Mouse (Mus musculus) erythroblast, embryonic 14.5 days (primary cell): Measurements from ENCODE around the gene Aldh5a1. TPM values are rescaled to one million over a fixed set of nuclear protein-coding genes. Genes with fewer than 3 reads are reported as not detected.

Experiments
- H3K27me3 ChIP-seq: 2 replicates; pipeline ENCODE4 v1.6.1; 2012; ENCODE audit warnings: inconsistent platforms; ENCODE audit not compliant: control insufficient read depth
- H3K36me3 ChIP-seq: 2 replicates; pipeline ENCODE4 v1.6.1; 2012; ENCODE audit warnings: mild to moderate bottlenecking, inconsistent platforms; ENCODE audit not compliant: control insufficient read depth
- H3K4me1 ChIP-seq: 2 replicates; pipeline ENCODE4 v1.6.1; 2012; ENCODE audit warnings: inconsistent platforms; ENCODE audit not compliant: control insufficient read depth
- H3K4me3 ChIP-seq: replicated peaks from 2 replicates; pipeline ENCODE3; 2012; ENCODE audit warnings: moderate library complexity, mild to moderate bottlenecking, inconsistent platforms
- H3K9me3 ChIP-seq: 2 replicates; pipeline ENCODE4 v1.6.1; 2012; ENCODE audit warnings: low read length, inconsistent platforms, mixed read lengths; ENCODE audit not compliant: control insufficient read depth
- GATA1 ChIP-seq: IDR thresholded peaks from 2 replicates; pipeline ENCODE4 v1.6.1; 2012; ENCODE audit warnings: low read length, inconsistent platforms, mixed read lengths
- TAL1 ChIP-seq: IDR thresholded peaks from 3 replicates; pipeline ENCODE4 v1.6.1; 2012; ENCODE audit warnings: low read length, inconsistent platforms, mixed read lengths
- polyA plus RNA-seq: library from polyadenylated mRNA; stranded (reverse); fragments of >175 nt; gene quantifications from 2 replicates; pipeline ENCODE4 v1.2.3, GENCODE M21; 2012

Aldh5a1 gene
- polyA plus RNA-seq, 1 experiment = not detected

DNA sequence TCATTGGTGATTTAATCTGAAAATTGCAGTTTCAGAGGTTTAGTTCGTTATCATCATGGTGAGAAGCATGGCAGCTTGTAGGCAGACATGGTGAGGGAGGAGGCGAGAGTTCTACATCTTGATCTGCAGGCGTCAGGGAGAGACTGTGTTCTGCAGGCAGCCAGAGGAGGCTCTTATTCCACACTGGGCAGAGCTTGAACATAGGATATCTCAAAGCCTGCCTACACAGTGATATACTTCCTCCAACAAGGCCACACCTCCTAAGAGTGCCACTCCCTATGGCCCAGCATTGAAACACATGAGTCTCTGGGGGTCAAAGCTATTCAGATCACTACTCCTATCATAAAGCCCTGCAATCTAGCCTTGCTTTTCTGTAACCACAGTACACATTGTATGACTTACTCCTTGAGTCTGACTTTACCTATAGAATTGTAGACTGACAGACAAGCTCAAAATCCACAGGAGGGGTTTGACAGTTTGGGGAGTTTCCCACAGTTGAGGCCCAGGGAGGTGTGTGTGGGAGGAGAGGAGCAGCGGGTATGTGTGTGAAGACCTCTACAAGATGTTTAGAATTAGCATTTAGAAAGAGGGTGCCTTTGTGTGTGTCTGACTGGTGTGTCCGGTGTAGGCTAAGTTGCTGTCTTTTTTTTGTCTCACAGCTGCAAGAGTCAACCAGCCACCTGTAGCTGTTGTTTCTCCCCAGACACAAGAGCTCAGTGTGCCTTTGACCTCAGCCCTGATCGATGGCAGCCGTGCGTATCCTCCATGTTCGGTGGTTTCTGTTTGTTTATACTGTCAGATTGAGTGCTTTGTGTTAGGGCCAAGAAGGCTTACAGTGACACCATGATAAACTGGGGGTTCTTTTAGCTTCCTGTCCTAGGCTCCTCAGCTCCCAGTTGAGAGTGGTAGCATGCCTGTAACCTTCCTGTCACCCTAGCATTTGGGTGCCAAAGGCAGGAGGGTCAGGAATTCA is 70.7 kb downstream of the Aldh5a1 start:
- Histone ChIP-seq H3K36me3 (no peaks in the 10 kb centered on the region), H3K27me3 (no peaks in the 10 kb centered on the region), H3K4me3 (no peak overlapping the region), H3K4me1 (peaks cover 2% of the 10 kb centered on the region), H3K9me3 (no peaks in the 10 kb centered on the region)
- TF ChIP-seq GATA1 (no peak), TAL1 (no peak)

DNA sequence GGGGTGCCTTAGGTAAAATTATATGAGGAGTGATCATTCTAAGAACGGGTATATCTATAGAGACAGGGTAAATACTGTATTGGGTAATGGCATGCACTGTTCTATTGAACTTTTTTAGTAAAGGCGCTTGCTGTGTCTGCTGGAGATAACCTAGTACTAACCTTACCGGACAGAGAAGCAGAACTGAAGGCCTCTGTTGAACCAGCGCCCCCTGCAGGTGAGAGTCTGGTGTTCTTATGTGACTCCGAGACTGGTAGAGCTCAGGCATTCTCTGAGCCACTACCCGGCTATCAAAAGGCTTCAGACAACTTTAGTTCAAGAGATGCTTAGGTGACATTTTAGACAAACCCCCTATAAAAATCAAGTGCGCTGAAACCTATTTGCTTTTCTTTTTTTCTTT is 74.9 kb downstream of the Aldh5a1 start:
- Histone ChIP-seq H3K36me3 (no peaks in the 10 kb centered on the region), H3K4me1 (peaks cover 5% of the 10 kb centered on the region), H3K4me3 (no peak overlapping the region), H3K27me3 (0 out of 2 replicates have a peak, but pooled peaks cover 2% of the 10 kb centered on the region), H3K9me3 (no peaks in the 10 kb centered on the region)
- TF ChIP-seq GATA1 = no peak
- no peak for TF ChIP-seq TAL1

DNA sequence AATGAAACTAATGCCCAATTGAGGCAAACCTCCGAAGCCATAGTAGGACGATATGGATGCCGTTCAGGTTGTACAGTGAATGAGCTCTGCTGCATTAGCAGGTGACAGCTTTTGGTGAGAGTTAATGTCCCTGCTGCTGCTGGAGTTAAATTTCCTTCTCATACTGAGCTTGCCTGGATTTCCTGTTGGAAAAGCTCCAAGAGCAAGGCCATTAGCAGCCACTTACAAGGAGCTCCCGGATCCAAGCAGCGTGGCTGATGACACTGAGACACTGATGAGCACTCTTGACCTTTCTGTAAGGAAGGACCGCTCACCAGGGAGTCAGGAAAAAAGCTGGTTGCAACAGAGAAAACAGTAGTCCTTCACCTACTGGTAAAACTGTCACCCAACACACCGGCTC is 75.4 kb downstream of the Aldh5a1 start:
- no peaks in the 10 kb centered on the region for H3K36me3 ChIP-seq
- 0 out of 2 replicates have a peak, but pooled peaks cover 2% of the 10 kb centered on the region for H3K27me3 ChIP-seq
- no peak overlapping the region for H3K4me3 ChIP-seq
- H3K4me1 ChIP-seq = peaks cover 5% of the 10 kb centered on the region
- H3K9me3 ChIP-seq = no peaks in the 10 kb centered on the region
- TF ChIP-seq TAL1 = no peak
- TF ChIP-seq GATA1 = no peak

GRCm38 (mm10) chr13:24861084-24861483 is 76.4 kb downstream of the Aldh5a1 start:
- 0 out of 2 replicates have a peak, but pooled peaks cover 2% of the 10 kb centered on the region for H3K27me3 ChIP-seq
- no peak overlapping the region for H3K4me3 ChIP-seq
- H3K4me1 ChIP-seq = peaks cover 2% of the 10 kb centered on the region
- no peaks in the 10 kb centered on the region for H3K9me3 ChIP-seq
- no peaks in the 10 kb centered on the region for H3K36me3 ChIP-seq
- TF ChIP-seq GATA1 (no peak), TAL1 (no peak)

DNA sequence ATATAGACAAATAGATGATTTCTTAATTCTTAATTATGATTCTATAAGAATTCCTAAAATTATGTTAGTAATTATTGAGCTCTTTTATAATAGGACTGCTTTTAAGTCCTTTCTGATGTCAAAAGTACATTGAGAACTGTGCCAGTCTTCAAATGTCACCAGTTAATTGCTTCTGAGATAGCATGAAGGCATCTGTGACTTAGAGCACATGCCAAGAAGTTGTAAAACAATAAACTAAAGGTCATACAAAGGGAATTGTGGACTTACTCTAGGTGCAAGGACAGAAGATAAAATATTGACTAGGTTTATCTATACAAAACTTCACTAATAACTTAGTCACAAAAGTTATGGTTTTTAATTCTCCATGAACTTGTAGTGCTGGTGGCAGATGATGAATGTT is 78.3 kb downstream of the Aldh5a1 start:
- TF ChIP-seq TAL1 = no peak
- TF ChIP-seq GATA1 = no peak
- H3K9me3 ChIP-seq = no peaks in the 10 kb centered on the region
- H3K27me3 ChIP-seq = peaks cover 2% of the 10 kb centered on the region; the same call in 1 of the 2 replicates
- no peaks in the 10 kb centered on the region for H3K36me3 ChIP-seq
- peaks cover 2% of the 10 kb centered on the region for H3K4me1 ChIP-seq
- H3K4me3 ChIP-seq = no peak overlapping the region

Other genes with a start within 250 kb of the Aldh5a1 start
- not detected in 2 replicates for gene Armh2, start 196.4 kb downstream of the Aldh5a1 start, polyA plus RNA-seq
- gene Gmnn, start 175.7 kb downstream of the Aldh5a1 start, polyA plus RNA-seq = 1.7 and 1.8 TPM in 2 replicates
- 5.3 and 6.0 TPM in 2 replicates for gene BC005537, start 136.0 kb downstream of the Aldh5a1 start, polyA plus RNA-seq
- gene Acot13, start 106.1 kb downstream of the Aldh5a1 start, polyA plus RNA-seq = 3.5 and 5.2 TPM in 2 replicates
- gene Tdp2, start 106.0 kb downstream of the Aldh5a1 start, polyA plus RNA-seq = 2.3 and 3.1 TPM in 2 replicates
- not detected in 2 replicates for gene D130043K22Rik, start 92.5 kb downstream of the Aldh5a1 start, polyA plus RNA-seq
- not detected in 2 replicates for gene Gpld1, start 5.5 kb upstream of the Aldh5a1 start, polyA plus RNA-seq
- 0.36 and 0.61 TPM in 2 replicates for gene Mrs2, start 82.7 kb upstream of the Aldh5a1 start, polyA plus RNA-seq
- not detected in 2 replicates for gene Dcdc2a, start 118.3 kb upstream of the Aldh5a1 start, polyA plus RNA-seq